Mouse (Mus musculus) stomach, postnatal 0 days (tissue): Measurements from ENCODE around the gene Ccdc3.

ENCODE experiments used
- CTCF ChIP-seq: IDR thresholded peaks from 2 replicates; pipeline ENCODE4 v1.5.1; 2016; ENCODE audit warnings: antibody characterized with exemption, low read depth, mild to moderate bottlenecking, moderate library complexity
- EP300 ChIP-seq: optimal IDR thresholded peaks from 2 replicates; pipeline ENCODE3; 2016; ENCODE audit warnings: antibody characterized with exemption

GRCm38 (mm10) chr2:5101743-5102245, 35.8 kb upstream of the Ccdc3 start:
- TF ChIP-seq EP300 (no peak), CTCF (peak; percentile 36)
